Mouse (Mus musculus) midbrain, embryonic 12.5 days (tissue): ENCODE results near the gene Mog. TPM values are rescaled to one million over a fixed set of nuclear protein-coding genes. Genes with fewer than 3 reads are reported as not detected.

Experiments used
- polyA plus RNA-seq: library from polyadenylated mRNA; unstranded; fragments of >200 nt; fragmentation: Nextera tagmentation; extraction: Ambion mirVana; gene quantifications from 2 replicates; pipeline ENCODE4 v1.2.1, GENCODE M21; 2016

The Mog gene
- polyA plus RNA-seq, 1 experiment from 2014 or later = 0.68 TPM

Other genes with a start within 250 kb of the Mog start
- gene H2-M10.6, start 211.2 kb downstream of the Mog start, polyA plus RNA-seq = not detected in 2 replicates
- 48.9 and 49.0 TPM in 2 replicates for gene Trim26, start 186.3 kb downstream of the Mog start, polyA plus RNA-seq
- 0.21 and 0.56 TPM in 2 replicates for gene Trim15, start 156.2 kb downstream of the Mog start, polyA plus RNA-seq
- 6.2 and 7.3 TPM in 2 replicates for gene Trim10, start 153.8 kb downstream of the Mog start, polyA plus RNA-seq
- gene Trim40, start 133.3 kb downstream of the Mog start, polyA plus RNA-seq = not detected in 2 replicates
- gene Trim31, start 125.3 kb downstream of the Mog start, polyA plus RNA-seq = not detected in 2 replicates
- gene Rnf39, start 80.5 kb downstream of the Mog start, polyA plus RNA-seq = 0.63 TPM in 2 replicates
- gene Ppp1r11, start 71.7 kb downstream of the Mog start, polyA plus RNA-seq = 143 and 153 TPM in 2 replicates
- gene Znrd1, start 64.8 kb downstream of the Mog start, polyA plus RNA-seq = 75.9 and 78.4 TPM in 2 replicates
- 7.3 and 7.6 TPM in 2 replicates for gene Znrd1as, start 64.8 kb downstream of the Mog start, polyA plus RNA-seq
- gene 2410137M14Rik, start 42.2 kb downstream of the Mog start, polyA plus RNA-seq = 0.28 and 0.37 TPM in 2 replicates
- 2.4 and 2.9 TPM in 2 replicates for gene H2-M5, start 33.9 kb downstream of the Mog start, polyA plus RNA-seq
- gene Zfp57, start 22.2 kb downstream of the Mog start, polyA plus RNA-seq = 175 and 190 TPM in 2 replicates
- 33.4 and 35.9 TPM in 2 replicates for gene Gabbr1, start 22.6 kb upstream of the Mog start, polyA plus RNA-seq
- gene Olfr90, start 65.1 kb upstream of the Mog start, polyA plus RNA-seq = 0.14 TPM in 1 of 2 replicates, not detected in the other
- gene Olfr91, start 74.9 kb upstream of the Mog start, polyA plus RNA-seq = not detected in 2 replicates
- gene Olfr92, start 96.7 kb upstream of the Mog start, polyA plus RNA-seq = not detected in 2 replicates
- gene Olfr93, start 138.1 kb upstream of the Mog start, polyA plus RNA-seq = not detected in 2 replicates
- not detected in 2 replicates for gene Ubd, start 170.5 kb upstream of the Mog start, polyA plus RNA-seq
- gene Olfr94, start 177.6 kb upstream of the Mog start, polyA plus RNA-seq = not detected in 2 replicates
- gene Olfr95, start 189.7 kb upstream of the Mog start, polyA plus RNA-seq = not detected in 2 replicates
- gene Olfr96, start 196.7 kb upstream of the Mog start, polyA plus RNA-seq = not detected in 2 replicates
- not detected in 2 replicates for gene Olfr97, start 213.9 kb upstream of the Mog start, polyA plus RNA-seq
- gene Olfr98, start 240.4 kb upstream of the Mog start, polyA plus RNA-seq = not detected in 2 replicates
- gene H2-M3, start 246.8 kb upstream of the Mog start, polyA plus RNA-seq = 0.99 and 1.6 TPM in 2 replicates